Mouse (Mus musculus): ENCODE data around the gene Fignl2. TPM values are rescaled to one million over a fixed set of nuclear protein-coding genes. Genes with fewer than 3 reads are reported as not detected.

Fignl2 gene
- polyA plus RNA-seq (2012; rRNA removed; ENCODE audit: low replicate concordance): 4.2 and 8.4 TPM in 2 replicates

GRCm38 (mm10) chr15:101077813-101078730 lies at the start of gene Fignl2:
Gene Fignl2 (minus strand): TSS chr15:101078567.

GRCm38 (mm10) chr15:101115511-101116110 lies 37.2 kb upstream of the Fignl2 start, which contains the start of gene Ankrd33:
Gene Ankrd33 (plus strand): TSS chr15:101115755.

GRCm38 (mm10) chr15:101047194-101047555 lies 31.2 kb downstream of the Fignl2 start, which contains the start of gene Gm47841:
Gene Gm47841 (minus strand): TSS chr15:101047397.

Other genes with a start within 250 kb of the Fignl2 start
- 0.05 and 0.07 TPM in 2 replicates for gene Scn8a, start 208.7 kb downstream of the Fignl2 start, polyA plus RNA-seq (2012; rRNA removed; ENCODE audit: low replicate concordance)
- gene Gm47841, start 31.2 kb downstream of the Fignl2 start, polyA plus RNA-seq (2012; rRNA removed; ENCODE audit: low replicate concordance): 0.15 and 0.26 TPM in 2 replicates
- not detected in 2 replicates for gene Ankrd33, start 37.2 kb upstream of the Fignl2 start, polyA plus RNA-seq (2012; rRNA removed; ENCODE audit: low replicate concordance)
- gene Acvrl1, start 50.0 kb upstream of the Fignl2 start, polyA plus RNA-seq (2012; rRNA removed; ENCODE audit: low replicate concordance): 16.0 and 24.8 TPM in 2 replicates
- gene Acvr1b, start 95.5 kb upstream of the Fignl2 start, polyA plus RNA-seq (2012; rRNA removed; ENCODE audit: low replicate concordance): 34.6 and 37.8 TPM in 2 replicates
- gene Grasp, start 145.6 kb upstream of the Fignl2 start, polyA plus RNA-seq (2012; rRNA removed; ENCODE audit: low replicate concordance): 11.1 and 12.9 TPM in 2 replicates
- 7.1 and 11.9 TPM in 2 replicates for gene Nr4a1, start 175.7 kb upstream of the Fignl2 start, polyA plus RNA-seq (2012; rRNA removed; ENCODE audit: low replicate concordance)
- gene Atg101, start 205.7 kb upstream of the Fignl2 start, polyA plus RNA-seq (2012; rRNA removed; ENCODE audit: low replicate concordance): 23.4 and 25.2 TPM in 2 replicates
- 0.07 and 0.27 TPM in 2 replicates for gene 6030408B16Rik, start 214.6 kb upstream of the Fignl2 start, polyA plus RNA-seq (2012; rRNA removed; ENCODE audit: low replicate concordance)

Data from duodenum, adult 2 months (tissue).